Mouse (Mus musculus) ovary, postnatal 10 days (tissue): ENCODE results near the gene Gm853.
A peak's percentile ranks its signal among the peaks of the same experiment; 100 is the strongest.

Experiments used
- DNase-seq: peaks from one replicate; pipeline ENCODE4 v3.0.0; 2022; ENCODE audit warnings: low spot score

The Gm853 gene

GRCm38 (mm10) chr4:130213857-130214256 is 8.3 kb downstream of the Gm853 start:
- no peak for DNase-seq

- no peak for DNase-seq
Measured at GRCm38 (mm10) chr4:130213197-130213596, 9.0 kb downstream of the Gm853 start.

- DNase-seq = no peak
Measured at GRCm38 (mm10) chr4:130212421-130212820, 9.8 kb downstream of the Gm853 start.

GRCm38 (mm10) chr4:130211870-130212269 is 10.3 kb downstream of the Gm853 start:
- no peak for DNase-seq

GRCm38 (mm10) chr4:130198694-130199670 is 23.2 kb downstream of the Gm853 start:
- DNase-seq = peak; percentile 86

- DNase-seq = no peak
Measured at GRCm38 (mm10) chr4:130196542-130196941, 25.7 kb downstream of the Gm853 start.

- no peak for DNase-seq
Measured at GRCm38 (mm10) chr4:130195924-130196323, 26.3 kb downstream of the Gm853 start.

- no peak for DNase-seq
Measured at GRCm38 (mm10) chr4:130192266-130192665, 29.9 kb downstream of the Gm853 start.

GRCm38 (mm10) chr4:130189606-130190005 is 32.6 kb downstream of the Gm853 start:
- no peak for DNase-seq

GRCm38 (mm10) chr4:130188806-130189297 is 33.3 kb downstream of the Gm853 start:
- DNase-seq = peak; percentile 57

GRCm38 (mm10) chr4:130186891-130187290 is 35.3 kb downstream of the Gm853 start:
- no peak for DNase-seq

GRCm38 (mm10) chr4:130186450-130186849 is 35.8 kb downstream of the Gm853 start:
- no peak for DNase-seq

- no peak for DNase-seq
Measured at GRCm38 (mm10) chr4:130183879-130184278, 38.3 kb downstream of the Gm853 start.

- DNase-seq = no peak
Measured at GRCm38 (mm10) chr4:130183023-130183422, 39.2 kb downstream of the Gm853 start.

GRCm38 (mm10) chr4:130181886-130182285 is 40.3 kb downstream of the Gm853 start:
- DNase-seq = no peak

GRCm38 (mm10) chr4:130180909-130181602 is 41.1 kb downstream of the Gm853 start:
- DNase-seq = no peak

GRCm38 (mm10) chr4:130179876-130180275 is 42.3 kb downstream of the Gm853 start:
- DNase-seq = no peak

GRCm38 (mm10) chr4:130177536-130177935 is 44.7 kb downstream of the Gm853 start:
- no peak for DNase-seq

GRCm38 (mm10) chr4:130177087-130177486 is 45.1 kb downstream of the Gm853 start:
- DNase-seq = no peak

- no peak for DNase-seq
Measured at GRCm38 (mm10) chr4:130176156-130176720, 46.0 kb downstream of the Gm853 start.

- no peak for DNase-seq
Measured at GRCm38 (mm10) chr4:130175072-130175711, 47.0 kb downstream of the Gm853 start, which contains the start of gene Tinagl1. TSS of gene Tinagl1 (minus strand) at chr4:130175122.
